Mouse (Mus musculus) stomach, embryonic 16.5 days (tissue): Measurements from ENCODE around the gene 4933427D14Rik. TPM values are rescaled to one million over a fixed set of nuclear protein-coding genes. Genes with fewer than 3 reads are reported as not detected.

Experiments
- ATAC-seq: fragments of 200-750 bp; cut with Nextera tagmentation; 2 replicates; pipeline ENCODE4 v1.8.0; 2017; ENCODE audit warnings: moderate number of reproducible peaks, moderate TSS enrichment; ENCODE audit not compliant: insufficient read depth, low FRiP score
- H3K27ac ChIP-seq: fragments of 300-500 bp; sonication (generic); 2 replicates; pipeline ENCODE4 v1.5.1; 2014; ENCODE audit warnings: low read length
- H3K27me3 ChIP-seq: fragments of 300-500 bp; sonication (generic); 2 replicates; pipeline ENCODE4 v1.6.1; 2014; ENCODE audit warnings: low read length, control low read depth, mixed read lengths; ENCODE audit not compliant: control insufficient read depth, insufficient read depth
- H3K36me3 ChIP-seq: fragments of 300-500 bp; sonication (generic); 2 replicates; pipeline ENCODE4 v1.6.1; 2014; ENCODE audit warnings: low read length; ENCODE audit not compliant: control insufficient read depth, insufficient read depth
- H3K4me1 ChIP-seq: fragments of 300-500 bp; sonication (generic); 2 replicates; pipeline ENCODE4 v1.6.1; 2014; ENCODE audit warnings: low read length, control low read depth, mixed read lengths; ENCODE audit not compliant: control insufficient read depth, insufficient read depth
- H3K4me2 ChIP-seq: fragments of 300-500 bp; sonication (generic); 2 replicates; pipeline ENCODE4 v1.6.1; 2014; ENCODE audit warnings: low read depth, low read length, mixed read lengths
- H3K4me3 ChIP-seq: fragments of 300-500 bp; sonication (generic); replicated peaks from 2 replicates; pipeline ENCODE4 v1.5.1; 2014; ENCODE audit warnings: mild to moderate bottlenecking, low read length
- H3K9ac ChIP-seq: fragments of 300-500 bp; sonication (generic); 2 replicates; pipeline ENCODE4 v1.6.1; 2014; ENCODE audit warnings: low read length
- H3K9me3 ChIP-seq: fragments of 300-500 bp; sonication (generic); replicated peaks from 2 replicates; pipeline ENCODE4 v1.6.1; 2016; ENCODE audit warnings: low read length, control low read depth; ENCODE audit not compliant: control insufficient read depth
- WGBS: fragments of 180-500 bp; shearing (Covaris S2); extraction: QIAGEN DNeasy Blood & Tissue Kit; methylation state at CpG from one replicate; pipeline ENCODE4 v1.1.7; 2014; 5-methylcytosine and 5-hydroxymethylcytosine counted together
- polyA plus RNA-seq: library from polyadenylated mRNA; unstranded; fragments of >200 nt; fragmentation: Nextera tagmentation; extraction: Ambion mirVana; gene quantifications from 2 replicates; pipeline ENCODE4 v1.2.1, GENCODE M21; 2015

Gene 4933427D14Rik
- polyA plus RNA-seq, 1 experiment from 2014 or later, result 9.4 TPM

DNA sequence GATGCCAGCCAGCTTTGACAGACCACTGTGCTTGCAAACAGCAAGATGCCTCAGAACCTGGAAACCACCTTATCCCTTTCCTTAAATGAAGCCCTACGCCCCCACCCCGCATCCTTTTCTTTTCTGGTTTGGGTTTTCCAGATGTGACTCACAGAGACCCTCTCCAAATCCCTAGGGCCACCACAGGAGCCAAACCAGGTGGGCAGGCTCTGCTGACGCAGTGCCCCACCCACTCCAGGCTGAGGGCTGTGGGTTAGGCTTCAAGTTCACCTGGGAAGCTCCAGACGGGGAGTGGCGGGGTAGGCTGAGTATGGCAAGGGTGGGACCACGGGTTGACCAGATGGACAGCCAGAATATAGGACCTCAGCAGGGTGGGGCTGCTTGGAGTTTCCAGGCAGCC lies 19.6 kb upstream of the 4933427D14Rik start:
- Histone ChIP-seq H3K36me3 (no peaks in the 10 kb centered on the region), H3K9ac (no peak overlapping the region), H3K27me3 (no peaks in the 10 kb centered on the region), H3K4me2 (no peak overlapping the region), H3K4me3 (no peak overlapping the region), H3K4me1 (no peaks in the 10 kb centered on the region), H3K27ac (no peak overlapping the region), H3K9me3 (no peaks in the 10 kb centered on the region)
- ATAC-seq, result no peak
- WGBS, result 65% methylated on average over 6 of the region's 6 CpGs

DNA sequence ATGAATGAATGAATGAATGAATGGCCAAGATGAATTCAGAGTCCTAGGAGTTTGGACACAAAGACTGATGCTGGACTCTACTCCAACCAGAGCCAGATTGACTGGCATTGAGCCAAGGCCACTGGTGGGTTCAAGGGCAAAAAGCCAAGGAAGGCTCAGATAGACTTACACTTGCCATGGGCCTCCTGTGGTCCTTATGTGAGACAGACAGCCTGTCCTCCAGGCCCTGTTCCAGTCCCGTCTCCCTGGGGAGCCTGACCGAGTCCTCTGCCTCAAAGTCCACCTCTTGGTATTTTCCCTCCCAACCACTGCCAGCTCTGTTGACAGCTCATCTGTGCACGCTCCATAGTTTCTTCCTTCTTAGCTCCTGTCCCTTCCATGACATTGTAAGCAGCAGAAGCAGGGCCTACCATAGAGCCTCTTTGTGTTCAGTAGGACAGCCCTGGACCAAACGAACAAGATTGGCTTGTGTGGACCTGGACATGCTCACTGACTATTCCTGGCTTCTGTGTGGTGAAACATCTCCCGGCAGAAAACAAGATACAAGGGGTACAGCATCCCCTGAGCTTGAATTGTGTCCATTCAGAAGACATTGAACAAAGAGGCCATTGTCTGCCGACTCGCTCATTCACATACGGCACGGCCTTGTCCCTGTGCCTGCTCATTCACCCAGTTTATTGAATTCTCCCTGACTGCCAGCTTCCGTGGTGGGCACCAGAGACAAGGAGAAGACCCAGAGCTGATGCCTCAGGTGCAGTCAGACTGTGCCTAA lies 18.9 kb upstream of the 4933427D14Rik start:
- H3K27me3 ChIP-seq, result no peaks in the 10 kb centered on the region
- no peak overlapping the region for H3K27ac ChIP-seq
- 68% methylated on average over 10 of the region's 10 CpGs for WGBS
- ATAC-seq, result peak; percentile 29; the same call in 1 of the 2 replicates
- H3K9me3 ChIP-seq, result no peaks in the 10 kb centered on the region
- H3K36me3 ChIP-seq, result no peaks in the 10 kb centered on the region
- no peak overlapping the region for H3K9ac ChIP-seq
- H3K4me1 ChIP-seq, result no peaks in the 10 kb centered on the region
- H3K4me3 ChIP-seq, result no peak overlapping the region
- H3K4me2 ChIP-seq, result no peak overlapping the region

DNA sequence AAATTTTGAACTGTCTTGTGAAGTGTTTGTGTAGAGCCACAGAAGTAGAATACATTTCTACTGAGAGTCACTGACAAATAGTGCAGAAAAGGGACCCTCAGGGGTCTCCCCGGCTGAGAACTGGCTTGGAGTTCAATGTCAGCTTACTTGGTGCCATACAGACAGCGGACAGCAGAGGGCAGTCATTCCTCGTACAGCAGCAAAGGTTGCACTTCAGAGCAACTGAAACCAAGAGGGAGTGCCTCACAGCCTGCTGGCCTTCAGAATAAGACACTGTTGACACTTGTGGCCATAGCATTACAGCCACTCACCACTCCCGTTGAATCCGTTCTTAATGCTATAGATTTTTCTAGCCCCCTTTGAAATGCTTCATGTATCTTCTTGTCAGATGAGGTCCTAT lies 17.6 kb upstream of the 4933427D14Rik start:
- Histone ChIP-seq H3K27ac (no peak overlapping the region), H3K27me3 (no peaks in the 10 kb centered on the region), H3K36me3 (no peaks in the 10 kb centered on the region), H3K4me1 (no peaks in the 10 kb centered on the region), H3K4me2 (no peak overlapping the region), H3K4me3 (no peak overlapping the region), H3K9me3 (no peaks in the 10 kb centered on the region), H3K9ac (no peak overlapping the region)
- 12% methylated on average over 5 of the region's 5 CpGs for WGBS
- ATAC-seq, result no peak

DNA sequence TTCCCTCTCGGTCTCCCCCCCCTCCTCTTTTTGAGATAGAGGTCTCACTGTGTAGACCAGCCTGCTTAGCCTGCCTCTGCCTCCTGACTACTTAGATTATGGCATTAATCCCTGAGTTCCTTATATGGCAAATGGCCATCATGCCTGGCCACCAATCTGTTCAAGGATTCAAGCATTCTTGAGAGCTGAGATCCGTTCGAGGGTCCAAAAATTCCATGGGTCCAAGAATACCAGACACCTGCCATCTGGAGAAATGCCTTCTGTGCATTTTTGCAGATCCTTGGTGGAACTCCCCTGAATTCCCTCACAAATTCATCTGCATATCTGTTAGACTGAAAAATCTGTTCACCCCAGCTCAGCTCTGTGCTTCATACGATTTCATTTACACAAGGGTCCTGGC lies 16.2 kb upstream of the 4933427D14Rik start:
- H3K27ac ChIP-seq, result no peak overlapping the region
- WGBS, result 75% methylated on average over 4 of the region's 4 CpGs

DNA sequence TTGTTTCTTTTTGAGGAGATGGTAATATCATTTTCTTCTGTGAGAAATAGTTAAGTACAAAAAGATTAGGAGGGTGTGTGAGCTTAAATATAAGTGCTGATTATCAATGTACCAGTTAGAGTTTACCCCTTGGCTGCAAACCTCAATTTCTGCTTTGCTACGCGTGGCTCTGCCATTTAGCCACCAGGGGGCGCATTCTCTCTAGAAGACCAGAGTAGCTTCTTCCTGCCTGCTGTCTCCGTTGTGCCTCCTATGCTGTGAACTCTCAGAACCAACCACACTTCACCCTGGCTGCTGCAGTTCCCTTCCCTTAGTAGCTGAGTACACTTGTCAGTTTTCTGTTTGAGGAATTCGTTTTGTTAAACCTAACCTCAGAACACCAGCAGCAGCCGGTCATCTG lies 14.0 kb upstream of the 4933427D14Rik start:
- Histone ChIP-seq H3K27me3 (no peaks in the 10 kb centered on the region), H3K4me3 (no peak overlapping the region), H3K4me2 (no peak overlapping the region), H3K36me3 (no peaks in the 10 kb centered on the region), H3K9ac (no peak overlapping the region), H3K9me3 (no peaks in the 10 kb centered on the region), H3K4me1 (peaks cover under 1% of the 10 kb centered on the region; the same call in 1 of the 2 replicates), H3K27ac (no peak overlapping the region)
- ATAC-seq, result no peak
- WGBS, result 15% methylated on average over 6 of the region's 6 CpGs

More for the DNA sequence above, 16.2 kb upstream of the 4933427D14Rik start:
- Histone ChIP-seq H3K27me3 (no peaks in the 10 kb centered on the region), H3K9ac (no peak overlapping the region), H3K4me1 (no peaks in the 10 kb centered on the region), H3K4me3 (no peak overlapping the region), H3K9me3 (no peaks in the 10 kb centered on the region), H3K4me2 (no peak overlapping the region), H3K36me3 (no peaks in the 10 kb centered on the region)
- ATAC-seq, result no peak

DNA sequence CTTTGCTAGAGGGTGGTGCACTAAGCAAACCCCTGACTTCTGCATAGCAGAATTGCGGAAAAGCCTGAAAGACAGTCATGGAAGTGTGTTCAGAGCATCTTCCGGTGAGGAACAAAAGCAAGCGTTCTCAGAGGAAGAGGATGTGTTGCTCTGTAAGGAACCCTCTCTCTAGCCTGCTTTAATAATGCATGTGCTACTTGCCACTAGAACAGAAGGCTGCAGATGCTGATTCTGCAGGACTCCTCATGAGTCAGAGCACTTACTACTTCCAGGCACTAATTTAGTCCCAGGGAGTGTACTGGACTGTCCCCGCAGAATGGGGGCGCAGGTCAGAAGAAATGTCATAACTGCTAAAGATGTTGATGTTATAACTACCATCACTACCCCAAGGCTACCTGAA lies 9.9 kb upstream of the 4933427D14Rik start:
- Histone ChIP-seq H3K27me3 (no peaks in the 10 kb centered on the region), H3K4me1 (peaks cover 6% of the 10 kb centered on the region; the same call in 1 of the 2 replicates), H3K36me3 (no peaks in the 10 kb centered on the region), H3K4me2 (no peak overlapping the region), H3K27ac (no peak overlapping the region), H3K4me3 (no peak overlapping the region), H3K9me3 (no peaks in the 10 kb centered on the region), H3K9ac (no peak overlapping the region)
- 81% methylated on average over 5 of the region's 5 CpGs for WGBS
- ATAC-seq, result no peak

DNA sequence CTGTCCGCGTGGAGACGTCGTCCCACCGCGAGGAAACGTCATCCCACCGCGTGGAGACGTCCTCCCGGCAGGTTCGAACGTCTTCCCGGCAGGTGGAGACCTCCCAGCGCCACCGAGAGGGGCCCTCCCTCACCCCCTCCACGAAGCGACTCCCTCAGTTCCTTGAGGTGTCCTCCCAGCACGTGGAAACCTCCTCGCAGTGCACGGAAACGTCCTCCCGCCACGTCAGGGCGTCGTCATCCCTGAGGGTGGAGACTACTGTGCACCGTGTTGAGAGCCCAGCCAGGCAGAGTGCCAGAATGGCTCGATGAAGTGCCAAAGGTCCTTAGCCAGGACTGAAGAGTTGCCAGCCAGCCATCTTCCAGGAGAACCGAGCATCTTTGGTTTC lies 8.1 kb upstream of the 4933427D14Rik start, which contains the start of gene Med31:
Med31 (minus strand) TSS at position 183 of the 388 bp plus-strand sequence.
- Histone ChIP-seq H3K4me1 (peaks cover 6% of the 10 kb centered on the region; the same call in 1 of the 2 replicates), H3K27ac (peak within 1 kb of the TSS; percentile 73), H3K9me3 (no peaks in the 10 kb centered on the region), H3K4me2 (peak within 1 kb of the TSS; percentile 100), H3K4me3 (peak within 1 kb of the TSS; percentile 94), H3K27me3 (no peaks in the 10 kb centered on the region), H3K9ac (peak within 1 kb of the TSS; percentile 87), H3K36me3 (peaks cover 10% of the 10 kb centered on the region; the same call in 1 of the 2 replicates)
- WGBS, result under 1% methylated on average over 29 of the region's 29 CpGs
- ATAC-seq, result peak; percentile 64

DNA sequence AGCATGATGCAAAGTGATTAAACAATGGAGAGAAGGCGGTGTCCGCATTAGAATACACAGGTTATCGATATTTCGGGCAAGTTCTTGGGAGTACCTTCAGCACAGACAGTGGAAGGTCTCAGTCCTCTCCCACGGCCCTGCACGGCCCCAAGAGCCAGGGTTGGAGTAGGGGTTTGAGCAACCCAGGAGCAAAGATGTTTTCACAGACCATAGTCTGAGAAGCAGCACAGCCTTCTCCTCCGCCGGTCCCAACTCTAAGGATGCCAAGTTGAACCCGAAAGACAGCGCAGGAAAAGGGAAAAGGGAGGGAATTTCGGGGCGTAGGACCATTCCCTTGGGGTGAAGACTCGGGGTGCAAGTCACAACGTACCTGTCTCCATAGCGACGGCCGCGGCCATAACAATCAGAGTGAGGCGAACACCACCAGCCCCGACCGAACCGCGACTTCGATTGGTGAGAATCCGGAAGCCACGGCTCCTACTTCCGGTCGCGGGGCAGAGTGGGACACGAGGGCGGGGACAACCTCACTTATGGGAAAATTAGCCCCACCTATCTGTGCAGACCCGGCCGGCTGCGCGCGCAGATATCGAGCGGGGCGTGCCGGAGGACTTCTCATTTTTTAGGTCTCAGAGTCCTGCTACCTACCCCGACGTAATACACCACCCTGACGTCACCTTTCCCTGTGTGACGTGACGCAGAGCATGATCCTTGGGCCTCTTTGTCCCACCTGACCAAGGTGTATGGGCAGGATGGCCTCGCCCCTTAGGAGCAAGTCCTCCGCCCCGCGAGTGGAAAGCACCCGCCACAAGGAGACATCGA lies 7.5 kb upstream of the 4933427D14Rik start:
- WGBS, result under 1% methylated on average over 51 of the region's 51 CpGs
- Histone ChIP-seq H3K9ac (peak overlapping the region; percentile 87), H3K27me3 (no peaks in the 10 kb centered on the region), H3K36me3 (peaks cover 10% of the 10 kb centered on the region; the same call in 1 of the 2 replicates), H3K4me2 (peak overlapping the region; percentile 100), H3K4me1 (peaks cover 6% of the 10 kb centered on the region; the same call in 1 of the 2 replicates), H3K27ac (peak overlapping the region; percentile 73), H3K9me3 (no peaks in the 10 kb centered on the region), H3K4me3 (peak overlapping the region; percentile 94)
- peak; percentile 96 for ATAC-seq
